Mouse (Mus musculus) frontal cortex, postnatal 25 days (tissue): ENCODE results near the gene Gm5640.
"Not testable (repeated sequence)": the region's sequence is repeated elsewhere in the genome, so short reads cannot be mapped to it uniquely, and the experiment has no call there.

ENCODE experiments used
- DNase-seq, 2 experiments: peaks; one replicate each; pipeline ENCODE4 v3.0.0; 2022; ENCODE audit warnings: low spot score in 2 of 2

Gm5640 gene

DNA sequence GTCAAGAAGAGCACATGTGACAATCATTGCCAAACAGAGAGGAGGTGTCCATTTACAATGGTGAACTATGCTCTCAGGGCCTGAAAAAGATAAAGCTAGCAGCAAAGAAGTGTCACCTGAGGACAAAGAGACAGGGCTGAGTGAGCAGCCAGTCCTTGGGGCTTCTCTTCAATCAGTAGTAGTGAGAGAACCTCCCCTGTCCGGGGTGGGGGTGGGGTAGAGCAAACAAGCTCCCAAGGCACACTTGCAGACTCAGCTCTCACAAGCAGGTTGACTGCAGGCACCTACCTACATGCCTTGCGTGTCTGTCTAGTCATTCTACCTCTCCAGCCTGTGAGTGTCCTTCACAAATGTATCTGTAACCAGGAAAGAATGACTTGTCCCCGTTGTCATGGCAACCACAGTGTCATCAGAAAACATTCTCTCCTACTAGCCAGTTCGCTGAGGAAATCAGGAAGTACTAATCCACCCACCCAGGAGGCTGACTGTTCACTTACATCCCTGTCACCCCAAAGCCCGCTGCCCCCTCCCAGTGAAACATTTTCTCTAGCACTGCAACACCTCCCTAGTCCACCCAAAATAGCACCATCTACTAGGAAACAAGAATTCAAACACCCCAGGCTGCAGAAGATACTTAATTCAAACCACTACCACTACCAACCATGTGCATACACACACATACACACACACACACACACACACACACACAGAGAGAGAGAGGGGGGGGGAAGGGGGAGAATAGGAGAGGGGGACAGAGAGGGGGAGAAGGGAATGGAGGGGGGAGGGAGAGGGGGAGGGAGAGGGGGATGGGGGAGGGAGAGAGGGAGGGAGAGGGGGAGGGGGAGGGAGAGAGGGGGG, at the start of gene Gm5640:
TSS of gene Gm5640 (minus strand) at position 170 of the 858 bp plus-strand sequence.
- peak in 1 of 2 experiments; percentile 2 for DNase-seq

DNA sequence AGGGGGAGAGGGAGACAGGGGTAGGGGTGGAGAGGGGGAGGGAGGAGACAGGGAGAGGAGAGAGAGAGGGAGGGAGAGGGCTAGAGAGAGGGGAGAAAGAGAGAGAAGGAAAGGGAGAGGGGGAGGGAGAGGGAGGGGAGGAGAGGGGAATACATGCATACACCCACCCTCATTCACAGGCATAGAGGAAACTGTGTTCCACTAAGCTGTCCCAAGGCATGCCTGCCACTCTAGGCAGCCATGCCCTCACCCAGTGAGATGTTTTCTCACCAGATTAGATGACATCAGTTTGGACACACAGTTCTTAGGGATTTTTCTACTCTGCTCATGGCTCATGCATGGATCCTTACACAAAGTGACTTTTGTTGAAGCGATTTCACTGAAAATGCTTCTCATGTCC, 958 bp upstream of the Gm5640 start:
- not testable (repeated sequence) for DNase-seq

DNA sequence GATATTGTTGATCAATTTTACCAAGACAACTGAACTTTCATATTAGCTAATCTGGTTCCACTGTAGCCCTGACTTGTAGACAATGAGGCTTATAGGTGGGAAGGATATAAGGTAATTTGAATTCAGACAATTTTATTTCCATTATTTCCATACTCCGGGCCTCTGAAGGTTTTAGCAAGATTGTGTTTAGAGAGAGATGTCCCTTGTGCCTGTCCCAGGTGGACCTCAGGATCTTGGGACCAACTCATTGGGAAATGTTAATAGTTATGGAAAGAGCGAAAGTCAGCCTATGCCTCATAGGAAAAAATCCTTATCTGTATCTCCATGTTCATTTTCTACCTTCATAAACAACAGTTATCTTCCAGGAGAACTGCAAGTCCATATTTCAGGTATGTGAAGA, 53.1 kb downstream of the Gm5640 start, which contains the start of gene Olfr1325:
TSS of gene Olfr1325 (plus strand) at position 301 of the 400 bp plus-strand sequence.
- no peak for DNase-seq
